Mouse (Mus musculus) forebrain, embryonic 15.5 days (tissue): ENCODE measurements at regions not wholly inside any gene's neighbourhood (a gene's known extent, or its start where the extent isn't known, plus 50 kb on each side); places are given as distances from the start of the nearest gene placed in this dataset.
A peak's percentile ranks its signal among the peaks of the same experiment; 100 is the strongest.

Experiments
- ATAC-seq: fragments of 200-750 bp; cut with Nextera tagmentation; replicated peaks from 2 replicates; pipeline ENCODE4 v1.8.0; 2017; ENCODE audit warnings: mild to moderate bottlenecking, moderate TSS enrichment, moderate library complexity
- H3K27ac ChIP-seq: fragments of 300-500 bp; sonication (generic); replicated peaks from 2 replicates; pipeline ENCODE4 v1.5.1; 2015; ENCODE audit warnings: mild to moderate bottlenecking, inconsistent platforms
- H3K27me3 ChIP-seq: fragments of 300-500 bp; sonication (generic); 2 replicates; pipeline ENCODE4 v1.6.1; 2015; ENCODE audit warnings: inconsistent platforms
- H3K36me3 ChIP-seq: fragments of 300-500 bp; sonication (generic); 2 replicates; pipeline ENCODE4 v1.6.1; 2015; ENCODE audit warnings: mild to moderate bottlenecking, inconsistent platforms
- H3K4me1 ChIP-seq: fragments of 300-500 bp; sonication (generic); 2 replicates; pipeline ENCODE4 v1.6.1; 2015; ENCODE audit warnings: inconsistent platforms
- H3K4me2 ChIP-seq: fragments of 300-500 bp; sonication (generic); replicated peaks from 2 replicates; pipeline ENCODE4 v1.6.1; 2015; ENCODE audit warnings: mild to moderate bottlenecking, inconsistent platforms
- H3K4me3 ChIP-seq: fragments of 300-500 bp; sonication (generic); 2 replicates; pipeline ENCODE4 v1.5.1; 2015; ENCODE audit warnings: mild to moderate bottlenecking, inconsistent platforms
- H3K9ac ChIP-seq: fragments of 300-500 bp; sonication (generic); replicated peaks from 2 replicates; pipeline ENCODE4 v1.6.1; 2015; ENCODE audit warnings: mild to moderate bottlenecking, inconsistent platforms
- H3K9me3 ChIP-seq: fragments of 300-500 bp; sonication (generic); 2 replicates; pipeline ENCODE4 v1.6.1; 2016; ENCODE audit warnings: inconsistent platforms
- WGBS: fragments of 180-500 bp; shearing (Covaris S2); methylation state at CpG from one replicate; pipeline ENCODE4 v1.1.7; 2015; ENCODE audit warnings: mixed read lengths; 5-methylcytosine and 5-hydroxymethylcytosine counted together

DNA sequence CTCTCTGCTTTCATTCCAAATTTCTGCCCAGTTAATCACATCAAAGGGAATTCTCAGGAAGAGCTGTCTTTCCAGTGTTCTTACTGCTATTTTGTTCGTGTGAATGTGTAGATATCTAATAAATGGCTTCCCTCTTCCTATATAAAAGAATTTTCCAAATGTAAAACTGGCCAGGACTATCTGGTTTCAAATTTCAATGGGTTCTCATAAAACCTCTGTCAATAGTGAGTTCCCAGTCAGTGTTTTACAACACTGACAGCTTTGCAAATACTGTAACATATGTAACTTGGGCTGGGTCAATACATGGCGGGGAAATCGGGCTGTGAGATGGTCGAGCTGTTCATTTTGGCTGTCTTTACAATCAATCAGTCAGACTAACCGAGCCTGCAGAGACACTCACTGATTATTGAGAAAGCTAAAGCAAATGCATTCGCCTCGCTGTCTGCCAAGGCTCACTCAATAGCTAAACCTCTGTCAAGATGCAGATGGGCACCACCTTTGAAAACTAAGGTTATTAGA lies 155.0 kb upstream of the Slc24a2 start:
- Histone ChIP-seq H3K27ac (0 out of 2 replicates have a peak overlapping the region, but pooled peaks have one; percentile 11), H3K4me3 (no peak overlapping the region), H3K36me3 (no peaks in the 10 kb centered on the region), H3K4me1 (peaks cover 16% of the 10 kb centered on the region), H3K27me3 (no peaks in the 10 kb centered on the region), H3K9me3 (no peaks in the 10 kb centered on the region), H3K9ac (no peak overlapping the region), H3K4me2 (no peak overlapping the region)
- 26% methylated on average over 7 of the region's 7 CpGs for WGBS
- ATAC-seq: no peak

GRCm38 (mm10) chr4:87384469-87385044 lies 154.3 kb upstream of the Slc24a2 start:
- ATAC-seq: no peak
- no peak overlapping the region for H3K4me2 ChIP-seq
- no peak overlapping the region for H3K27ac ChIP-seq
- H3K9ac ChIP-seq: no peak overlapping the region
- no peaks in the 10 kb centered on the region for H3K9me3 ChIP-seq
- WGBS: 17% methylated on average over 6 of the region's 6 CpGs
- H3K36me3 ChIP-seq: no peaks in the 10 kb centered on the region
- peaks cover 16% of the 10 kb centered on the region for H3K4me1 ChIP-seq
- no peaks in the 10 kb centered on the region for H3K27me3 ChIP-seq
- no peak overlapping the region for H3K4me3 ChIP-seq

GRCm38 (mm10) chr4:87380716-87381115 lies 150.4 kb upstream of the Slc24a2 start:
- Histone ChIP-seq H3K27me3 (no peaks in the 10 kb centered on the region), H3K27ac (no peak overlapping the region), H3K4me2 (no peak overlapping the region), H3K9me3 (no peaks in the 10 kb centered on the region), H3K4me3 (no peak overlapping the region), H3K36me3 (no peaks in the 10 kb centered on the region), H3K9ac (no peak overlapping the region), H3K4me1 (peaks cover 10% of the 10 kb centered on the region; the same call in 1 of the 2 replicates)
- WGBS: 76% methylated on average over 5 of the region's 5 CpGs
- no peak for ATAC-seq

DNA sequence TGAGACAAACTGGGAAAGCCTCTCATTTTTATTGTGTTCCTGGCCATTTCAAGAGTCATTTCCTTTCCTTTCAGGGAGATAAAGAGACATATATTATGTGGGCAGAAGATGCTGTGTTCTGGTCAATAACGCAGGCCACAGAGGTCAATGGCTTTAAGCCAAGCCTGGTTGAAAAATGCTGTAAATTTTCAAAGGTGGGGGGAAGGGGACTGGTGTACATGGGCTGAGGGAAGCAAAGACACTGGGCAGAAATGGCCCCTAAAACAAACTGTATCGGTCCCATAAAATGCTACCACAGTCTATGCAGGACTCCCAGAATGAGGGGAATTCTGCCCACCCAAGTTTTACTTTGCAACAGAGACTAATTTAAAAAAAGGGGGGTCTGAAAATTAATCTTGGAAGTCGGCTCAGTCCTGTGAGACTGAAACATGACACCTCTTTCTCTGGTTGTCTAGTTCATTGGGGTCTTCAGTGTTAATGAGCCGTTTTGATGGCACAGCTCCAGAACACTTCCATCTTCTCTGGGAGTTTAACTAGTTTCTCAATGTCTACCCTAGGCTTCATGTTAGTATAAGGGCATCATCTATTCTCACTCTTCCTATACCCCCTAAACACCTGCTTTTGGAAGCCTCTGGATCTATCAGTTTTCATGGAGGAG lies 149.4 kb upstream of the Slc24a2 start:
- ATAC-seq: no peak
- no peak overlapping the region for H3K27ac ChIP-seq
- WGBS: 47% methylated on average over 4 of the region's 4 CpGs
- H3K4me1 ChIP-seq: peaks cover 1% of the 10 kb centered on the region; the same call in 1 of the 2 replicates
- no peaks in the 10 kb centered on the region for H3K27me3 ChIP-seq
- H3K4me3 ChIP-seq: no peak overlapping the region
- H3K9ac ChIP-seq: no peak overlapping the region
- no peak overlapping the region for H3K4me2 ChIP-seq
- H3K9me3 ChIP-seq: no peaks in the 10 kb centered on the region
- H3K36me3 ChIP-seq: no peaks in the 10 kb centered on the region

DNA sequence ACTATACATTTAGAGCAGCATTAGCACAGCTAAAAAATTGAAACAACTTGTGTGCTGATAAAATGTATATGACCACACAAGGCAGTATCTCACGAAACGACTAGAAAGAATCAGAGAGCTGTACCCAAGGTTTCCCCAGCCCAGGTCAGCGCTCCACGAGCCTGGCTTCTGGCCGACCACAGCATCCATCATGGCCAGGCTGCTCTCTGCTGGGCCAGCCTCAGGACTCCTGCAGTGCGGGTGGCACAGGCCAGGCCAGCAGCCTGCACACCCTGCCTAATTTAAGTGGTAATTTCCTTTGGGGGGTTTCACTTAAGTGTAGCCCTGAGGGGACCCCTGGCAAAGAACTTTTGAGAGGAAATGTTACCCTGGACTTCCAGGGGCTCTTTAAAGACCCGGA lies 141.7 kb upstream of the Slc24a2 start:
- Histone ChIP-seq H3K9me3 (no peaks in the 10 kb centered on the region), H3K4me3 (no peak overlapping the region), H3K27ac (no peak overlapping the region), H3K4me1 (peaks cover 30% of the 10 kb centered on the region), H3K27me3 (no peaks in the 10 kb centered on the region), H3K4me2 (no peak overlapping the region), H3K36me3 (no peaks in the 10 kb centered on the region), H3K9ac (no peak overlapping the region)
- ATAC-seq: no peak
- WGBS: 51% methylated on average over 7 of the region's 7 CpGs

DNA sequence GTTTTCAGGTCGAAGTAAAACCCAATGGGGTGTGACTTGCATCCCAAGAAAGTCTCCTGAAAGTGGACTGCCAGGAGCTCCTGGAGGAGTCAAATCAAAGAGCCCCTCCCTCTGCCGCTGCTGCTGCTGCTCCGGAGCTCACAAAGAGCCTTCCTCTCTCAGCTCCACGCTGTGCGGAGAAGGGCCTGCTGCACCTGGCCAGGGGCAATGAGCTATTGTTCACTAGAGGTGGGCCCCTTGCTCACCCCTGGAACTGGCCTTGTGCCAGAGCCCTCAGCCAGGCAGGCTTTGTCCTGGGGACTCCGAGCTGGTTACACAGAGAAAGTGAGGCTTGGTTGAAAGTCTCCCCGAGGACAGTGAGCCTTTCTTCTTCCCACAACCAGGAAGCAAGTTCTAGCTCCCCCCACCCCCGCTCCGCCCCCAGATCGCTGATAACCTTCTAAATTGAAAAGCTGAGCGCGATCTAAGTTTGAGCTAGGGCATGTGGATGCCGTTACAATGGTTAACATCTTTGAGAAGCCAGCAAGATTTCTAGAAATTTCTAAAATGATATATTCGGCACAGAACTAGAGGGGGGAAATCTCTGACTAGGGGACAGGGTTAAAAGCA lies 139.5 kb upstream of the Slc24a2 start:
- H3K27ac ChIP-seq: no peak overlapping the region
- peak; percentile 27; the same call in 1 of the 2 replicates for ATAC-seq
- H3K4me3 ChIP-seq: no peak overlapping the region; the same call in 1 of the 2 replicates
- no peaks in the 10 kb centered on the region for H3K9me3 ChIP-seq
- peak overlapping the region; percentile 36 for H3K4me2 ChIP-seq
- peaks cover 30% of the 10 kb centered on the region for H3K4me1 ChIP-seq
- WGBS: 6% methylated on average over 14 of the region's 14 CpGs
- no peaks in the 10 kb centered on the region for H3K36me3 ChIP-seq
- H3K9ac ChIP-seq: peak overlapping the region; percentile 32
- no peaks in the 10 kb centered on the region for H3K27me3 ChIP-seq

DNA sequence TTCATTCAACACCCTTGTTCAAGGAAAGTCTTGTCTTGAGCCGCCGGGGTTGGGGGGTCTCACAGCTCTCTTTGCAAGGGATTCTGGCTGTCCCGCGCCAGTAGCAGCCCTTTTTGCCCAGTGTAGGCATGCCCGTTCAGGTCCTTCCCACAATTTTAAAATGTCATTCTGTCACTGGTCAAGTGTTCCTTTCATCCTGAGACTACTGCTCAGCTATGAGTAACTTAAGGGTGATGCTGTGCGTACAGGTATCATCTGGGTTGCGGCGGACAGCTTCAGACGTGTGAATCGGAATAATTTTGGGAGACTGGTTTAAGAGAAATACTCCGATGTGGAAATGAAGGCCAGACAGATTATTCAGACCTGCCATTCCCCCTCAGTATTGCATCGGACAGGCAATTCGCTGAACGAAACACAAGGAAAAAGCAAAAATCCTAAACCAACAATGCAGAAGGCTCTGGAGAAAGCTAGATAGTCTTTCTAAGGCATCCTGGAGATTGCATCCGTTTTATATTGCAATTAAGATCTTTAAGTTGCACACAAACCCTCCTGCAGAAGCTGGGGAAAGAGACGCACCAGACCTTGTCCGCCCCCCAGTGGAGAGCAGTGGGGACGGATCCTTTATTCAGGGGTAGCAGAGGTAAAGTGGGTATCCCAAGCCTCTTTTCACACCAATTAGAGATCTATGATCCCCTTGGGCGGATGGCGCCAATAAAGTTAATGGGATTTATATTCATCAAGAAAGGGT lies 138.3 kb upstream of the Slc24a2 start:
- 4% methylated on average over 20 of the region's 20 CpGs for WGBS

GRCm38 (mm10) chr4:87367732-87368412 lies 137.6 kb upstream of the Slc24a2 start:
- peak overlapping the region; percentile 88 for H3K27ac ChIP-seq
- H3K4me3 ChIP-seq: peak overlapping the region; percentile 44
- no peaks in the 10 kb centered on the region for H3K27me3 ChIP-seq
- H3K9ac ChIP-seq: peak overlapping the region; percentile 69
- H3K9me3 ChIP-seq: no peaks in the 10 kb centered on the region
- H3K4me2 ChIP-seq: peak overlapping the region; percentile 61
- ATAC-seq: peak; percentile 90
- no peaks in the 10 kb centered on the region for H3K36me3 ChIP-seq
- WGBS: 10% methylated on average over 19 of the region's 19 CpGs
- peaks cover 30% of the 10 kb centered on the region for H3K4me1 ChIP-seq

More for the DNA sequence above, 138.3 kb upstream of the Slc24a2 start:
- no peaks in the 10 kb centered on the region for H3K9me3 ChIP-seq
- peak overlapping the region; percentile 88 for H3K27ac ChIP-seq
- H3K9ac ChIP-seq: peak overlapping the region; percentile 69
- H3K27me3 ChIP-seq: no peaks in the 10 kb centered on the region
- H3K36me3 ChIP-seq: no peaks in the 10 kb centered on the region
- H3K4me1 ChIP-seq: peaks cover 30% of the 10 kb centered on the region
- peak overlapping the region; percentile 44 for H3K4me3 ChIP-seq
- peak; percentile 89 for ATAC-seq
- peak overlapping the region; percentile 61 for H3K4me2 ChIP-seq

GRCm38 (mm10) chr4:87362201-87362600 lies 131.9 kb upstream of the Slc24a2 start:
- Histone ChIP-seq H3K4me2 (no peak overlapping the region), H3K36me3 (no peaks in the 10 kb centered on the region), H3K9me3 (no peaks in the 10 kb centered on the region), H3K9ac (no peak overlapping the region), H3K4me3 (no peak overlapping the region), H3K4me1 (no peaks in the 10 kb centered on the region), H3K27ac (no peak overlapping the region), H3K27me3 (no peaks in the 10 kb centered on the region)
- WGBS: 11% methylated on average over 6 of the region's 6 CpGs
- ATAC-seq: peak; percentile 92

DNA sequence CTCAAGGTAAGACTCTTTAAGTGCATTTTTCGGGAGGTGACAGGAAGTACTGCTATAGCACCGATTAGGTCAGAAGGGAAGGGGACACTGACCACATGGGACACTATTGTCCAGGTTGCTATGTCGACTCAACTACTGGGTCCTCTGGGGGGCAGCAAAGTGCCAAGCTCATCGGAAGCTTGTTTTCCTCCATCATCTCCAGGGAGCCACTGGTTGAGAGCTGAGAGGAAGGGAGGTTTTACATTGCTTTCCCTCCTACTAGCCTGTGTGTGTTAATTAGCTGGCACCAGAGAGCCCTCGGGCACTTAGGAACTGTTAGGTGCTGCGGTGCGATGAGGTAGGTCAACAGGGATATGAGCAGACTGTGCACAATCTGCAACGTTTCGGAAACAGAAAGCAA lies 129.2 kb upstream of the Slc24a2 start:
- Histone ChIP-seq H3K4me3 (no peak overlapping the region), H3K36me3 (no peaks in the 10 kb centered on the region), H3K9me3 (no peaks in the 10 kb centered on the region), H3K4me1 (no peaks in the 10 kb centered on the region), H3K4me2 (no peak overlapping the region), H3K27me3 (no peaks in the 10 kb centered on the region), H3K9ac (no peak overlapping the region), H3K27ac (no peak overlapping the region)
- WGBS: 48% methylated on average over 9 of the region's 9 CpGs
- no peak for ATAC-seq

DNA sequence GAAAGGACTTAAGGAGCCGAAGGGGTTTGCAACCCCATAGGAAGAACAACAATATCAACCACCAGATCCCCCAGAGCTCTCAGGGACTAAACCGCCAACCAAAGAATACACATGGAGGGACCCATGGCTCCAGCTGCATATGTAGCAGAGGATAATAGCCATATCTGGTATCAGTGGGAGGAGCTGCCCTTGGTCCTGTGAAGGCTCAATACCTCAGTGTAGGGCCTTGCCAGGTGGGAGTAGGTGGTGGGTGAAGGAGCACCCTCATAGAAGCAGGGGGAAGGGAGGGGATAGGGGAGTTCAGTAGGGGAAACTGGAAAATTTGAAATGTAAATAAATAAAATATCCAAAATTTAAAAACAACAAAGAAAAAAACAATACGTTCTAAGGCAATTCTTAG lies 128.7 kb upstream of the Slc24a2 start:
- no peaks in the 10 kb centered on the region for H3K4me1 ChIP-seq
- H3K4me3 ChIP-seq: no peak overlapping the region
- no peaks in the 10 kb centered on the region for H3K9me3 ChIP-seq
- ATAC-seq: no peak
- no peak overlapping the region for H3K27ac ChIP-seq
- H3K27me3 ChIP-seq: no peaks in the 10 kb centered on the region
- H3K36me3 ChIP-seq: no peaks in the 10 kb centered on the region
- H3K9ac ChIP-seq: no peak overlapping the region
- WGBS: 93% methylated on average over 3 of the region's 3 CpGs
- H3K4me2 ChIP-seq: no peak overlapping the region
